Mouse (Mus musculus) CH12F3 (cell line): ENCODE results near the gene Chuk.

Source experiments
- in situ Hi-C: fragments of 300-500 bp; cut with MboI; formaldehyde crosslinking; loops from 2 replicates; pipeline ENCODE4 v1.14.3; 2020; ENCODE audit warnings: low sequenced_read_pairs

The Chuk gene

DNA sequence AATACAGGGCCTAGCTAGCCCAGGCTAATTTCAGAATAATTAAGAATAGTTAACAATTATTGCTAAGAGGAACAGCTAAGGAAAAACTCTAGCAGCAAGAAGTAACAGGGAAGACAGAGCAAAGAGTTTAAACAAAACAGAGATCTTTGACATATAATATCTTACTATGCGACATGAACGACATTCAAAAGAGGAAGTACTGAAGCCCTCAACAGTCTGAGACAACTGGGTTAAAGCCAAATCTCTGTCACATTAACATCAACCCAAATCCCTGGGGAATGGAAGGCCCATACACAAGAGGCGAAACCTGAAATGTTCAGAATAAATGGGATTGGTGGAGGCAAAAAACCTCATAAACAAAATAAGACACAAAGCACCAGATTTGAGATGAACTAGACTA lies 61.4 kb downstream of the Chuk start:
- in situ Hi-C loops: no loop called here

DNA sequence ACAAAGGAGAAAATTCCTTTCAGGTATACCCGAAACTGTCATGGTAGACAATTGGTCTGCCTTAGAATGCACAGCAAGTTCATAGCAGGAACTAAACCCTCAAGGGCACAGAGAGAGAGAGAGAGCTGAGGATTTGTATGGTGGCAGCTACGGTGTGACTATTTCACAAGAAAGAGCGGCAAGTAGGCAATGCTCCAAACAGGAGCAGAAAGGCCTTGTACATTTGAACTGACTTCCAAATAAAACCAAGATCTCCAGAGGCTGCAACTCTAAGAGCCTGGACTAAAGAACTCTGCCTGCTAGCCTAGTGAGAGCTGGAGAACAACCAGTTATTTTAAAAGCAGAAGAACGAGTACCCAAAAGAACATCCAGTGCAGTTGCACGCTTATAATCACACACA lies 65.2 kb downstream of the Chuk start:
- in situ Hi-C loops: no loop called here

DNA sequence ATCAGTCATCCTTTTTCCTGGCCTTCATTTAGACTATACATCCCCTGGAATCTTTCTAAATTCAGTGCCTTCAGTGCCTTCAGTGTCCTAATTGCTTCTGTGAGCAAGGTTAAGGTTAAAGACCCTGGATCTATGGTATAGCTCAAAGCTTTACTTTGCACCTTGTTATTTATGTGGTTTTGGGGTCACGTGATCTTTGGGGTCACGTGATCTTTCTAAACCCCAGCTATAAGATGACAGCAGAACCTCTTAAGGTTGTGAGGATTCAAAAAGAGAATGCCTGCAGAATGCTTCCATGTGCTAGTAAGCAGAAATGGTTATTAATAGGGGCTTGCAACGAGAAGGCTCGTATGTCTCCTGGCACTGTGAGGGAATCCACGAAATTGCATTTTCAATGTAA lies 73.9 kb downstream of the Chuk start:
- in situ Hi-C loops: no loop called here

DNA sequence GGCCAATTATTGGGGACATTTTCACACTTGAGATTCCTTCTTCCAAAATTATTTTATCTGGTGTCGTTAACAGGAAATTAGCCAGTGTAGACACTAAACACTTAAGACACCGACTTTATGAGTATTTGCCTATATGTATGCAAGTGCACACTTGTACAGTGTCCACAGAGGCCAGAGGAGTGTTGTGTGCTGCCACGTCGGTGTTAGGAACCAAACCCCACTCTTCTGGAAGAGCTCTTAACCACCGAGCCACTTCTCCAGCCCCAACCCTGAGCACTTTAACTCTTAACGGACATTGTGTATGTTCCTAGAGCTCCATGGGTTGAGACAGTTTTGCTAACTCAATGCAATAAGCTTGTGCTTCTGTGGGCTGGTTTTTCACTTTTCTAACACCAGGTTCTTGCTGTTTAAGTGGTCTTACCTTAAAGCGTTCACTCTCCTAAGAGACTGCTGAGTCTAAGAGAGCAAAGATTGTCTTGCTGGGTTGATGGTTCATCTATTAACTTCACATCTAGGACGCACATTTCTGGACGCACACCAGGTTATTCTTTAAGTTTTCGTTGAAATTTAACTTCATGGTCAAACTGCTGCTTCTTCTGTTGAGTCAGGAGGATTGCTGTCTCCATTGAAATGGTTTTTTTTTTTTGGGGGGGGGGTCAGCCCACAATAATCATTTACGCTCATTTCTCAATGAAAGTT lies 75.1 kb downstream of the Chuk start:
- in situ Hi-C loops: no loop called here

DNA sequence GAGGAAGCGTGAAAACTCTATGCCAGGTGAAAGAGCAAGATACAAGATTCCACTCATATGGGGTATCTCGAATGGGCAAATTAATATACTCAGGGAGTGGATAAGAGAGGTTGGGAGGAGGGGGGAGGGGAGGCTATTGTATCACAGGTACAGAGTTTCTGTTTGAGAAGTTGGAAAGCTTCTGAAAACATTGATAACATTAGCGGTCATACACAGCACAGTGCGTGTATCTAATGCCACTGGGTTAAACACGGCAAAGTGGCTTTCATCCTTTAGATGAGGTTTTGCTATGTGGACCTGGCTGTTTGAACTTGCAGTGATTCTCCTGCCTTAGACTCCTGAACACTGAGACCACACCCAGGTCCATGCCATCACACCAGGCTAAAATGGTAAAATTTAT lies 77.3 kb downstream of the Chuk start:
- in situ Hi-C loops: no loop called here

DNA sequence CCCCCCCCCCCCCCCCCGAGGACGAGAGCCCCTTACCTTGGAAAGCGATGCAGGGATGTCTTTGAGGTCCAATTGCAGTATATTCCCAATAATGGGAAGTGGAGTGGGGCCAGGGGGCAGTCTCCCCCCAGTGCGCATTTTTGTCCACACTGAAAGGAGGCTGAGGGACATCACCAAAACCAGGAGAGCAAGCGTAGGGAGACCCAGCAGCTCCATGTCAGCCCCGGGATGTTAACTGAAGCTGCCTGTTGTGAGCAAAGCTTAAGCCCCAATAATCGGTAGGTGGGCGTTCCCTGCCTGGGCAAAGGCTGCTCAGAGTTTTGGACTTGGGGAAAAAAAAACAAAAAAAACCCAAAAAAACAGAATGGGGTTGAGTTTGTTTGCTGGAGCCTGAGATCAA lies 78.3 kb downstream of the Chuk start, which contains the start of gene Cyp2c23:
Gene Cyp2c23 (minus strand): TSS at position 237 of the 400 bp plus-strand sequence.
- in situ Hi-C loops: no loop called here

DNA sequence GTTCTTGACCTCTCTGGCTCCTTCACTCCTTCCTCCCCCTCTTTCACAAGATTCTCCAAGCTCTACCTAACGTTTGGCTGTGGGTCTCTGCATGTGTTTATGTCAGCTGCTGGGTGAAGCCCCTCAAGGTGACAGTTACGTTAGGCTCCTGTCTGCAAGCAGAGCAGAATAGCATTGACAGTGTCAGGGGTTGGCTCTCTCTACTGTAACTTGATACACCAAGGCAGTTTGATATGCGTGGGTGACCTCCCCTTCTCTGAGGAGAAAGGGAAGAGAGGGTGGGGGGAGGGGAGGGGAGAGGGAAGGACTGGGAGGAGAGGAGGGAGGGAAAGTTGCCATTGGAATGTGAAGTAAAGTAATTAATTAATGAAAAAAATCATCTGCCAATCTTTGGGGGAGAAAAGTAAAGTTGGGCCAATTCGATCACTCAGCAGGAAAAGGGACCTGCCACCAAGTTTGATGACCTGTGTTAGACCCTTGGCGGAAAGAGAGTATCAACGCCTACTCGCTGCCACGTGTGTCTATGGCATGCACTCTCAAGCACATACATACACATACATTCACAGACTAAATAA lies 80.2 kb downstream of the Chuk start:
- in situ Hi-C loops: no loop called here

DNA sequence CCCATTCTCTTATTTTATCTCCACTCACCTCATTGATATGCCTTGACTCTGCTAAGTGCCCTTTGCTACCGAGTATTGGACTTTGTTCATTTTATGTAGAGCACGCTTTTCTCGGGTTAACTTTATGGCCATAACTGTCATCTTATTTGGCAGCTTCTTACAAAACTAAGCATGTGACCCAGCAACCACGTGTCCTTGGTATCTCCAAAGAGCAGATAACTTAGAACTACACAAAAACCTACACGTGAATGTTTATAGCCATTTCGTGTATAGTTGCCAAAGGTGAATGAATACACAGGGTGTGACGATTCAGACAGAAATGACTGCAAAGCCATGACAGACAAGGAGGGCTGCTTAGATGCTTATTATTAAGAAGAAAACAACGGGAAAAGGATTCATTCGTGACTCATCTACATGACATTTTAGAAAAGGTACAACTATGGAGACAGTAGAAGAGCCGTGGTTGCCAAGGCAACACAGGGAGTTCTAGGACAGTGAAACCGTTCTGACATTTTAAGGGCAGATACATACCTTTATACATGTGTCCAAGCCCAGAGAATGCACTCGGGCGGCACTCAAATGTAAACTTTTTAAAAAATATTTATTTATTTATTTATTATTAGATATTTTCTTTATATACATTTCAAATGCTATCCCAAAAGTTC lies 82.2 kb downstream of the Chuk start:
- in situ Hi-C loops: no loop called here
